Mouse (Mus musculus): ENCODE measurements around the gene Sgcd.
A peak's percentile ranks its signal among the peaks of the same experiment; 100 is the strongest.
"Not testable (repeated sequence)": the region's sequence is repeated elsewhere in the genome, so short reads cannot be mapped to it uniquely, and the experiment has no call there.

The Sgcd gene

DNA sequence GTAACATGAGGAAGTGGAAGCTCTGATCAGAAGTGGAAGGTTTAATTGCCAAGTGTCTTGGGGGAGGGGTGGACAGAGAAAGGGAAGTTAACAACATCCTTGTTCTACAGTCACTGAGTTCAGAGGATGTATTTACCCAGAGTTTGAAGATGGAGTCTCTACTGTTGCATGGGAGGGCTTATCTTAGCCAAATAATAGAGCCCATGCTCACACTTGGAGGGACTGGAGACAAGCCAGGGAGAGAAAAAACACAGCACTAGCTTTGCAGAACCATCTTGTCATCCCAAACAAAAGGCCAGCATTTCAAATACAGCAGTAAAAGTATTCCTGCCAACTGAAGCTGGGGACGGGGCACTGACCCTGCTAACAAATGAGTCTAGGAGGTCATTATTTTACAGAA, 212.8 kb downstream of the Sgcd start:
- DNase-seq = no peak

DNA sequence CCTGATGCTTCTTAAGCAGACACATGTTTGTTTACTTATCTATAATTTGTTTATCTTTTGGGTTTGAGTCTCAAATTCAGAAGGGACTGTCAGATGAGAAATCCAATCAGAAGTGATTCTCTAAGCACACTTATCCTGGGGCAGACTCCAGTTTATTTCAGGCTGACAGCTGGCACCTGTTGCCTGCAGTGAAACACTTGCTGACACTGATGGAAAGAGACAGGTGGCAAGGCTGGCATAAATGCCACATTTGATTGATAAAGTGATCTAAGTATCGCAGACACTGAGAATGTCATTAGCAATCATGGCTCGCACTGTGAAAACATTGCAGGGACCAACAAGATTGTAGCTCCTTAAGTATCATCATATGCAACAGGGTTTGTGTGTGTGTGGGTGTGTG, 222.9 kb downstream of the Sgcd start:
- DNase-seq = no peak

DNA sequence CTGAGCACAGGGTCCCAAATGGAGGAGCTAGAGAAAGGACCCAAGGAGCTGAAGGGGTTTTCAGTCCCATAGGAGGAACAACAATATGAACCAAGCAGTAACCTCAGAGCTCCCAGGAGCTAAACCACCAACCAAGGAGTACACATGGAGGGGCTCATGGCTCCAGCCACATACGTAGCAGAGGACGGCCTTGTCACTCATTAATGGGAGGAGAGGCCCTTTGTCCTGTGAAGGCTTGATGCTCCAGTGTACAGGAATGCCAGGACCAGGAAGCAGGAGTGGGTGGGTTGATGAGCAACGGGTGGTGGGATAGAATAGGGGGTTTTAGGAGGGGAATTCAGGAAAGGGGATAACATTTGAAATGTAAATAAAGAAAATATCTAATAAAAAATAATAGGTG, 225.2 kb downstream of the Sgcd start:
- DNase-seq = not testable (repeated sequence)

DNA sequence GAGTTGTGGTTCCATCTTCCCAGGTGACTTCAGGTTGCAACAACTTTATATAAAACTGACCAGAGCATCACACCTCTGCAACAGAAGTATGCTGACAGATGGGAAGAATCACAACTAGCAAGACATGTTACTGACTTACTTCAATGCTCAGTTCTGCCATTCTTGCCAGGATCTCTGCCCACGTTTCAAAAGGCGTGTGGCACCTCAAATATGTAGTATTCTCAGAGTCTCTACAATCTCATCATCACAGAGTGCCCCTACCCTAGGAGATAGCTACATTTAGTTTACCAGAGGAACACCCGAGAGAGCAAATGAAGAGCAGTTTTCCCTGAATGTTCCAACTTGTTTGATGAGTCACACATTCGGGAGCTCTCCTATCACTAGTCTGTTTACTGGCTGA, 229.8 kb downstream of the Sgcd start:
- no peak for DNase-seq

DNA sequence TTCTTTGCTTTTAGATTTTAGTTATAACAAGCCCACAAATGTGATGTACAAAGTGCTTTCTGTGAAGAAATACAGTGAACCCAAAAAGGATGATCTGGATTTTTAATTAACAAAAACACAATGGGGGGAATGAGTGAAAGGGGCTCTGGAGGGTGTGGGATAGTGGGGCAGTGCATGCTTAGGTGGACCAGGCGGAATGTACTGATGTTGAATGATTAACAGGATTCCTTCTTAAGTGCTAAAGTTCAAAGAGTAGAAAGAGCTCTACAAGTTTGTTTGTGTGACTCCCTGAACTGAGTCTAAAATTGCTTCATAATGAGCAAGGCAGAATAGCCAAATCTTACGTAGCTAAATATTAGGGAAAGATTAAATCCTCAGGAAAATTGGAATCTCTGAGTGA, 246.0 kb downstream of the Sgcd start:
- DNase-seq = no peak

DNA sequence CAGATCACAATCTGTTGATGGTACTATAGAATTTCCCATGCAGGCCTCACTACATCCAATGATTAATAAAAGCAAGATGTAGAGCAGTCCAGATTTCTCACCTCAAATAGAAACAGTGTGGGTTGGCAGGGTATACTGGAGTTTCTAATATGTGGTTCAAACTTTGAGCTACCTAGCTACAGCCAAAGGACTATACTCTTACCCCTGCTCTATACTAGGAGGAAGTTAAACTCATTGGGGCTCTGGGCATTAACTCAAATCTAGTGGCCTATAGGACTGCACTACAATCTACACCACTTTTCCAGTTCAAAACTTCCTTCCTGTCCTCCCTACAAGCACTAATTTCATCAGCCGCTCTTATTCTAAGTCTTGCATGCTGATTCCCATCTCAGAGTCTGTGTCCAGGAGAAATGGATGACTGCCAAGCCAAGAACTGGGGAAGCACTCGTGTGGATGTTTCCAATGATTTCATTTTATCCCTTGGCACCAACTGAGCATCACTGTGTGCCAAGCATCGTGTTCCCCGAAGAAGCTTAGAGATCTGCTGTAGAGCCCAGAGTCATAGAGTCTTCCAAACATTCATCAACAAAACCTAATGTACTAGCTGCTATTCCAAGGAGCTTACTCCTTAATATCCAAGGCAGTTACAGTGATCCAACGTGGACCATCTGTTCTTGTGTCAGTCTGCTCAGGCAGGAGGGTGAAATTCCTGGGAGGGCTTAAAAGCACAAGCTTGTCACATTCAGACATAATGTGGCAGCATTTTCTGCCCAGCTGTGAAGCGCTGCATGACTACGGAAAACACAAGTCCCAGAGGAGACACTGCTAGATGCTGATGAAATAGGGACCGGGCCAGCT, 283.6 kb downstream of the Sgcd start:
- peak; percentile 5 for DNase-seq

DNA sequence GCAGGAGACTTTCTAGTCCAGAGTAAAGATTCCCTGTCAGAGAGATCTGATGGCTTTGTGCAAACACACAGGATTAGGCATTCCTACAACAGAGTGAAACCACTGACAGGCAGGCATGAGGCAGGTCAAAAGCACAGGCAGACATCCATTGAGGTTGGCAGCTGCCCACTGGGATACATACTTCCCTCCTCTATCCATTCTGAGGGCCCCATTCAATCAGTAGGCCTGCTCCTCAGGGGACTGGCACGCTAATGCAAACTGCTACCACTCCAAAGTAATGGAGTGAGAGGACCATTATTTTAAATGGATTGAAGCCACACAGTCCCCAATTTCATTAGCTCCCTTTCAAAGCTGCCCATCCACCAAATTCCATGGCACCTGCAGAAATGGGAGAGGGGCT, 293.2 kb downstream of the Sgcd start:
- DNase-seq = no peak

DNA sequence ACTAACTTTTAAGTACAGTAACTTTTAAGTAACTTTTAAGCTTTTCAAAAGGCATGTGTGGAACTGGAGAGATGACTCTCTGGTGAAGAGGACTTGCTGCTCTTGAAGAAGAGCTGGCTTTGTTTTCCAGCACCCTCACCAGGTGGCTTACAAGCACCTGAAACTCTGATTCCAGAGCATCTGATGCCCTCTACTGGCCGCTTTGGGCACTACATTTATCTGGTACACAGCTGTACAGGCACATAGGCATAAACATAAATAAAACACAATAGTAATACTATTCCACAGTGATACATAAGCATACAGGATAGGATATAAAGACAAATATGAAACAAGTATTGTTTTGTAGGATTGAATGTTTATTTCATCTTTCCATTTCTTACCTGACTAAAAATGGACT, 330.6 kb downstream of the Sgcd start:
- DNase-seq = peak; percentile 35

DNA sequence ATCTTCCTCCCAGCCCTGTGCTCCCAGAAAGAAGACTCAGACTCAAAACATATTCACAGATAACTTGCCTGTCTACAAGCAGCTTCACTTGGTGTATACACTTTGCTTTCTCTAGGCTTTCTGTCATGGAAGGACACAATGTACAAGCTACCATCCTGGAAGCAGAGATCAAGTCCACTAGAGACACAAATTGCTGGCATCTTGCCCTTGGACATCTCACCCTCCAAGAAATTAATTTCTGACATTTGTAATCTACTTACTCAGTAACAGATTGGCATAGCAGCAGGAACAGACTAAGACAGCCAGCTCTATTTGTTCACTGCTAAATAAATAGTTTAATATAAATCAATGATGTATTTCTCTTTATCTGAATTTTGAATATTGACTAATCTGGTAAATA, 342.9 kb downstream of the Sgcd start:
- DNase-seq = no peak

DNA sequence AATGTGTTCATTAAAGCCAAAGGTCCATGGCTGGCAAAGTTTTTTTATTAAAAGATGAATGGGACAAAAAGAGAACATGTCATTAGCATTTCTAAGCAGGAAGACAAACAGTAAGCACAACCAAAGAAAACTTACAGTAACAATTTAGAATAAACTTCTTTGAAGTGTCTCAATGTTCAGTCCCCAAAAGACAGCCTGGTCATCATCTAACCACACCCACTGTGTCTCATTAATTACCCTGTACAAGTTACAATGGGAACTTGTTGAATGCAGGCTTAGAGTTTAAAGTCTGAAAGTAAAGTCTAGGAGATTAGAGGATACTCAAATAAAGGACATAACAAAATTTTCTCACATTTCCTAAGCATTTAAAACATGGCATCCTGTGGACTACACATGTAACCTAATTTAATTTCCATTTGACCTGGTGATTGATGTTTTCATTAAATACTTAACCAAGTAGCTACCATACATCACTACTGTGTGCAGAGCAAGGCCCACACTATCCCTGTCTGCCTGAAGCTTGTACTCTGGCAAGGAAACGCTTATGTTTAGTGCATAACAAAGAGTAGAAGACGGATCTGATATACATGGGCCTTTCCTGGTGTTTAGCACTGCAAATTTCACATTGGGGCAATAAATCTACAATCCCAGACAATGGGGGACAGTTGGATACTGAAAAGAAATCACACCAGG, 347.1 kb downstream of the Sgcd start:
- no peak for DNase-seq

DNA sequence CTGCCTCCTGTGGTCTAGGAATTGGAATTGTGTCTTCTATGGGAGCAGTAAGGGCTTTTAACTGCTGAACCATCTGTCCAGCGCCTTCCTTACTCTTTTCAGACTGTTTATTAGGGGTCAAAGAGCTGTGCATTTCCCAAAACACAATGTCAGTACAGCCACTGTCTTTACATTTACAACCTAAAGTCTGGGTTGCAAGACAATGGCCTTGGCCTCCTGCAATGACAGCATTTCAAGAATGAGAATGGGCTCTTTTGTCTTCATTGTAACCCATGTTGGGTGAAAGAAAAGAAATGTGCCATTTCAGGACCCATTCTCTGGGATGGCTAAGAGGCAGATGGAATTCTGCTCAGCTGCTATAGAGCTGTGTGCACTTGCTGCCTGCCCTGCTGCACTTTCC, 348.2 kb downstream of the Sgcd start:
- DNase-seq = no peak

DNA sequence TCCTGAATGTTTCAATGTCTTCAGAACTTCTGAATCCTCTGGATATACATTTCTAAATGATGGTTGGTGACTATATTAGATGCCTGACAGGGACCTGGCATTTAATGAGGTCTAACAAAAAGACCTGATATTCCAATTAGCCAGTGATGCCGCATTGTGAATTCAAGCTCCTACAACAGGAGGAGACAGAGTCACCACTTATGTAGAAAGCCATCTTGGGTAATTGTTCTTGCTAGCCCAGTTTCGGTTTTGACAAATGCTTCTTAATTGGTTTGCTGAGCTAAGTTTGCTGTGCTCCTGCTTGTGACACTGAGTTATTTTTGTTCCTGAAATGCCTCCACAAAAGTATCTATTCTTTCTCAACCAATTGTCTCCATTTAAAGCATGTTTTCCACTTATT, 358.6 kb downstream of the Sgcd start:
- no peak for DNase-seq

DNA sequence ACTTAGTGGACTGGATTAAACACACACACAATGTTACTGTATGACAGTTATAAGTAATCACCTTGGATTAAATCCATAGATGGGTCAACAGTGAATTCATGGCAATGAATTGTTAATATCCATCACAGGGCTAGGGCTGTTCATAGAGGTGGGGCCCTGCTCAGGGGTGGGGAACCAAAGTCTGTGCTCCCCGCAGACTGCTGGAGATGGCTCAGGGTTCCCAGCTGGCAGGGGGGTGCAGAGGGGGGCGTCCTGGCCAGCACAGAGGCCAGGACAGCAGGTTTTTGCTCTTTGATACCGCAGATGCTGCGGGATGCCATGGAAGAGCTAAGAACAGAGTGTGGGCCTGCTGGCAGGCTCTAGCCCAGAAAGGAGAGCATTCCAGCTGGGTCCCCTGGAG, 378.9 kb downstream of the Sgcd start:
- no peak for DNase-seq

DNA sequence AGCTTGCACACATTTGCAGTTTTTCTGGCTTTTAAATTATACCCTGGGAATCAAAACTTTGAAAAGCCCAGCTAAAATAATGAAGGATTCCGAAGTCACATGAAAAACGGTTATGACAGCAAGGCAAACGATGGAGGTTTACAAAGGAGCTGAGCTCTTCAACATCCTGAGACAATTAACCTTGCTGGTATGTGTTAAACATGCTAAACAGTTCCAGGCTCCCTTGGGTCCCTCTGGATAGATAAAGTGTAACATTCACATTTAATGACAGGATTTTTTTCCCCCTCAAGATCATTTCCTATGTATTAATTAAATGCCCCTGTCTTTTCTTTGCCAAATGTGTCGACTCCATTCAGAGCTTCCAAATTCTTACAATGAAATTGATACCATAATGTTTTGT, 414.1 kb downstream of the Sgcd start:
- no peak for DNase-seq

DNA sequence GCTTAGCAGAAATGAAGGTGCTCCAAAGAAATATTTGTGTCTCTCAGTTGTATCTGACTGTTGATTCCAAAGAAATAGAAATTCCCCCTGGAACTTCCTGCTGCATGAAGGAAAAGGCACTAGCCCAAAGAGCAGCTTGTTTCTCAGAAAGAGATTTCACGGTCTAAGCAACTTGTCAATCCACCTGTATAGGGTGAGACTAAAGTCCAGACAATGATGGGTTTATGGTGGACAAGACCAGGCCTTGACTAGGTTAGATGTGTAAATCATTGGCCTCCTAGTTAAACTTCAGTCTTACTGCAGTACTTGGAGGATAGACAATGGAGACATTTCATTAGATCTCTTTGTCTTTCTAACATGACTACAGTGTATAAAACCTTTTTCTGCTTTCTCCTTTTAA, 420.3 kb downstream of the Sgcd start:
- no peak for DNase-seq

DNA sequence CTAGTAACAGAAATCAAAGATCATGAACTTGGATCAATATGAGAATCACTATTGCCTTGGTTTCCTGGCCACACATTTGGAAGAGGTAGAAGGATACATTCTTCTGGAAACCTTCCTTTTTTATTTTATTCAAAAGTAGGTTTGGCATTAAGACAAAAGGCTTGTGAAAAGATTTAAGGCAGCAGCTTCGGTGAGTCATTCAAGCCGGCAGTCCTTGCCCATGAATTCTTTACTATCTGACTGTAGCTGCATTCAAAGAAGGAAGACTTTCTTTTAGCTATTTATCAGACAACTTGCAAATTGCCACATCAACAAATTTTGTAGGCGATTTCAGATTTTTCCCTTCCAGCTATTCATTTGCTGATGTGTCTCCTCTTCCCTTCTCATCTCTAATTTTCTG, 422.6 kb downstream of the Sgcd start:
- DNase-seq = no peak

DNA sequence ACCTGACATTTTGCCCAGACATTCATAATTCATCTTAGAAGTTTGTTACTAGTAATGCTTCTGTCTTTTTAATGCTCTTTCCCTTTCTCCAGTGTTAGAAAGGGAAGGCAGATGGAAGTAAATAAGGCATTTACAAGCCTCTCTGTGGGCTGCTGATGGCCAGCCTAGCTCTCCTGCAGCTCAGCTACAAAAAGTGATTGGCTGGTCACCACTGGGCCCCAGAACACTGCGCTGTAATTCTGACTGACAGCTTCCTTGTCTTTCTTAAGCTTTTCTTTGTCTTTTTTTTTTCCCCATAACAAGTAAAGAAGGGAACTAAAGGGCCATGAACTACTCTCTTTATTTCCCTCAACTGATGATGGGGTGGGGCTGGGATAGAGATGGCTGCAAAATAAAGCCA, 463.9 kb downstream of the Sgcd start:
- DNase-seq = no peak

DNA sequence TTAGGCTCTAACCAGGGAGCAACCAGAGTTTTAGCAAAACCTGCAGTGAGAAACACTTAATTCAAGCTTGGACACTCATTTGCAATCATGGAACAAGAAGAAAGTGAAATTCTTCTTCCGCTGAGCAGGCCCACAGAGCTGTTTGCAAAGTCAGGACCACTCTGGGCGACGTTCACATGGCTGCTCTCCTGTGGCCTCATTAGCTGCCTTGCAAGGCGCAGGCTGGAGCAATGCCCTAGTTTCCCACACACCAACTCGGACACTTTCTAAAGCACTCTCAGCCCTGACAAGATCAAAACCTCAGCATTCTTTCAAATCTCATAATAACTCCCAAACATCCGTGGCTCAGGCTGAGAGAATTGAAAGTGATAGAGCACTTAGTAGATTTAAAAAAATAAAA, 480.7 kb downstream of the Sgcd start:
- DNase-seq = no peak

DNA sequence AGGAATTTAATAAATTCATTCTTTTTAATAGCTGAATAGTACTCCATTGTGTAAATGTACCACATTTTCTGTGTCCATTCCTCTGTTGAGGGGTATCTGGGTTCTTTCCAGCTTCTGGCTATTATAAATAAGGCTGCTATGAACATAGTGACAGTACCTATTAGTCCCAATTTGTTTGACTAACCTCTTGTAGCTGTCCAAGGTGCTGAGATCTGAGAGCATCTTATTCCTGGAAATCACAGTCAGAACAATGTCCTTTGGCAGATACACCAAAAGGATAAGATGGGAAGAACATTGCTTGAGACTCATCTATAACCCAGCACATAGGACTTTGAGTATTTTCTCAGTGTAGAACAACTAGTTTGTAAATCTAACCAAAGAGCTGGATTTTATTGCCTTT, 485.5 kb downstream of the Sgcd start:
- DNase-seq = not testable (repeated sequence)

DNA sequence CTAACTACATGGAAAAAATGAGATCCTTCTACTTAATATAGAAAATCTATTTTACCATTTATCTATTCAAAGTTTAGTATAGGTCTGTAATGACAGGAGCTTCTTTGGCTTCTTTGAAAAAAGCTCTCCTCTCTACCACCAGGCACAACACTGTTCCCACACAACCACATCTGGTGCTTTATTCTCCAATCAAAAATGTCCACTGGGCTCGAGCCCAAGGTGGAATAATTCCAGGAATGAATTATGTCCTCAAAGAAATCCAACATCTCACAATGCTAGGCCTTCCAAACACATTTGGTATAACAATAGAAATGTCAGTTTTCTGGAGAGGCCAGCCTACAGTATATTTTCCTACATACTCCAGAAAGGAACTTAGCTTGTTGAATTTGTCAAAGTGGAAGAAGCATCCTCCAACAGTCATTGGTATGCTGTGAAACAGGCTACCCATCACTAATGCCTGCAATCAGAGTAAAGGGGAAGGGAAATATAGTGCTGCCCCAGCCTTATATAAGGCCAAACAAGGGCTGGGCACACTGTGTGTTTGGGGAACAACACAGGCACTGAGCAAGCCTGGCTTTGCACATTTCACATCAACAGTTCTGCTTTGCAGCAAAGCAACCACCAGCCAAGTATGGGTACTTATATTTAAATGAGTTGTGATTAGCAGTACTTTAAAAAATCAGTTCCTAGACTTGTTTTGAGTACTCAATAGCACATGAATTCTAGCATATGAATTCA, 515.1 kb downstream of the Sgcd start:
- DNase-seq = no peak

DNA sequence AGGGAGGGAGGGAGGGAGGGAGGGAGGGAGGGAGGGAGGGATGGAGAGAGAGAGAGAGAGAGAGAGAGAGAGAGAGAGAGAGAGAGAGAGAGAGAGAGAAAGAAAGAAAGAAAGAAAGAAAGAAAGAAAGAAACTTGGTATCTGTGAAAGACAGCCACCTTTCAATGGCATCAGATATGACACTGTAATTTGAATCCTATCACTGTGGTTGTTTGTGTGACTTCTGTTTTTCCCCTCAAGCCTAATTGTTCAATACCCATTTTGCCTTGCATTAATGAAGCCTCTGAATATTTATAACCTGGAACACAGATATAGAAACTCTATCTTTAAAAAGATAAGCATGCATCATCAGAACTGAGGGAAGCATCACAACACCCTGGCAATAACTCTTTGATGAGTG, 528.1 kb downstream of the Sgcd start:
- not testable (repeated sequence) for DNase-seq

DNA sequence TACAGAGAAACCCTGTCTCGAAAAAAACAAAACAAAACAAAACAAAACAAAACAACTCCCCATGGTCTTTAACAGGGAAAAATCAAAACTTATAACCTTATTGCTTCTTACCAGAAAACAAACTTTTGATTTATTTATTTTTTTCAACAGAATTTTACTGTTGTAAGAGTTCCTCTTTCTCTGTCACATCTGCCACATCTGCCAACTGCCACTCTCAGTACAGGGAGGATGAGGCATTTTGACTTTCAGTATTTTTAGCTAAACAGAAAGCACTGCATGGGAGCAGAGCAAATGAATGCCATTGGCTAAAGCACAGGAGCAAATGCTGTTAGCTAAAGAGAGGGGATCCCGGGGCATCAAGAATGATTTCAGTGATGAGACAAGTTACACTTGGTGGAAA, 528.6 kb downstream of the Sgcd start:
- DNase-seq = no peak

DNA sequence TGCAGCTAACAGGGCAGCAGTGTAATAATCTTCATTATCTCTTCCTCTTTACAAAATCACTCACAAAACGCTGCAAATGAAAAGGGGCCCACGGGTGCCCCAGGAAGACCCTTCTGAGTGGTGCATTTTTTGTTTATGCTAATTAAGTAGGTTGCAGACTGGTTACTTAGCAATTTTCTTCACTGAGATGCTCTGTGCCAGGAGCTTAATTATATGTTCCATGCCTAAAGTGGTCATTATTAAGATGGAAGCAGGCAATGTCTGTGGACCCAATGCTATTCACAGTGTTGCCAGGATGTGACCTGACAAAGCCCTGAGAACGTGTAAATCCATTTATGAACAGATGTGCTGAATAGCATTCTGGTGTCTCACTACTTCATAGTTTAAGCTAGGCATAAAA, 529.6 kb downstream of the Sgcd start:
- DNase-seq = no peak

DNA sequence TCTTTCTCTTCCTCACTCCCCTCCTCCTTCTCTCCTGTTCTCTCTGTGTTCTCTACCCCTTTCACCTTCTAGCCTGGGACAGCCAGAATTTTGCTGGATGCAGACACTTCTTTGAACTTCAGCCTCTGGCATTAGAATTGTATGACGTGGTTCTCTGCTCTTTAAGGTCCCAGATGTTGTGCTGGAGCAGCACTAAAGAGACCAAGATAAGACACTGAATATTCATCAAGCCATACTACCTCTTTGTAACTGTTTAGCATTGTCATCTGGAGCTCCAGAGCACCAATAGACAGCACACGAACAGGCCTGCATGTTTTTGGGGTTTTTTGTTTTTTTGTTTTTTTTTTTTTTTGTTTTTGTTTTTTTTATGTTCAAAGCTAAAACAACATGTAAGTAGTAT, 541.0 kb downstream of the Sgcd start:
- DNase-seq = no peak

Data from right cerebral cortex, postnatal 14 days (tissue).